Mouse (Mus musculus) bone marrow, adult 2 months (tissue): ENCODE data around the gene Ints3.

ENCODE experiments used
- CTCF ChIP-seq: fragments of 200-500 bp; IDR thresholded peaks from 2 replicates; pipeline ENCODE4 v1.5.1; 2011; ENCODE audit warnings: low read length, control low read depth; ENCODE audit not compliant: control insufficient read depth, insufficient read depth
- POLR2A ChIP-seq: fragments of 200-500 bp; IDR thresholded peaks from 2 replicates; pipeline ENCODE4 v1.6.1; 2011; ENCODE audit warnings: low read depth, mild to moderate bottlenecking, control low read depth, low read length, borderline replicate concordance; ENCODE audit not compliant: control insufficient read depth

DNA sequence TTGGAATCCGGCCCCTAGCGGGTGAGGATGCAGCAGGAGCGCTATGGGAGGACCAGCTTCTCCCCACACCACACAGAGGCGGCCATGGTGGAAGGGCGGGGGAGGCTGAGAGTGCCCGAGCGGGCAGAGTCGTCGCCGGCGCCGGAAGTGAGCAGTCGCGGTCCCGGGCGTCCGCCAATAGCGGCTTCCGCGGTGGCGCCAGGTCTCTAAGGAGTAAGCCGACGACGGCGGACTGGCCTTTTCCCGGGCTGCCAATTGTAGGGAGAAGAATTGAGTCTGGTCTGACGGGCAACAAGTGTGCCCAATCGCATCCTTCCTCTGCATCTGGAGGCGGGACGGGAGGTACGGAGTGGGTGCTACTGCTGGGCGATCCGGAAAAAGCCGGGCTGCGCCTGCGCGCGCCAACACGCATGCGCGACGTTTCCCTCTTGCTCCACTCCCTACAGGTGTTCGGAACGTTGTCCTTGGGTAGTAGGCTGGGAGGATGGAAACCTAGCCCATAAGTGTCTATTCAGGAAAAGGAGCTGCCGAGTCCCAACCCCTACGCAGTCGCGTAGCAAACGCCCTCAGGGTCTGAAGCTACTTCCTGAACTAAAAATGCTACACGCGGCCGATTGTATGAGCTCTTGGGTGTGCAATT lies at the start of gene Ints3:
- TF ChIP-seq CTCF (no peak), POLR2A (peak; percentile 82)
